Mouse (Mus musculus) CD4-positive helper T cell, adult 2 months (primary cell): ENCODE results near the gene H2-M10.3.
"Not testable (repeated sequence)": the region's sequence is repeated elsewhere in the genome, so short reads cannot be mapped to it uniquely, and the experiment has no call there.

Source experiments
- DNase-seq: peaks from one replicate; pipeline ENCODE4 v3.0.0-alpha.2; 2012; ENCODE audit warnings: low read depth, missing footprints, low spot score

The H2-M10.3 gene

DNA sequence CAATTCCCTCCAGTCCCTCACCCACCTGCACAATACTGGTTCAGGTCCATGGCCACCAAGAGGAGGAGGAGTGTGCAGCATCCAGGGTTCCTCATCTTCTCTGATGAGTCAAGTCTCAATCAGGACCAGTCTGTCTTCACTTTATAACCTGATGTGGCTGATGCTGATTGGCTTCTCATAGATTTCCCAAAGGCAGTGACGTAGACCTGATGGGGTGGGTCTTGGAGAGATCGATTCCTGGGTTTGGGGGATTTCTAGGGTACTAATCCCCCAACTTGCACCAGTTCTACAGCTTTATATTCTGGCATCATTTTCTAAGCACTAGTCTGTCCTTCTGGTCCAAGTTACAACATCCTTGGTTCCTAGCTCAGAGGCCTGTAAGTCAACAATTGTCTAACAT is at the start of gene H2-M10.3:
TSS of gene H2-M10.3 (minus strand) at position 101 of the 400 bp plus-strand sequence.
- DNase-seq, result not testable (repeated sequence)

DNA sequence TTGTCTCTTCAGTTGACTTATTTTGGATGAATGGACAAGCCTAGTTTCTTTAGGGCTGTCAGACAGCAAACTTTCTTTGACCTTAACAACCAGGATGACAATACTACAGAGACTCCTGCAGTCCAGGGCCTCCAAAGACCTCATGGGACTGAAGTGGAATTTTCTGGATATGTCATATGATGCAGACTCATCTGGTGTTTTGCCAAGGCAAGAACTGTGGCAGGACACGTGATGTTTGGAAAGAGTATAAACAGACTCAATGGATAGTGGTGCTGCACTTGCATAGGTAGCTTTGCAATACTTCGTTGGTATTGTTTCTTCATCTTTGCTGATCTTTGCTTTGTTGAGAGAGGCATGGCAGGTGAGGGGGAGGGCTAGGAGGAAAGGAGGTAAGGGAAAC is 49.2 kb upstream of the H2-M10.3 start:
- DNase-seq, result no peak

DNA sequence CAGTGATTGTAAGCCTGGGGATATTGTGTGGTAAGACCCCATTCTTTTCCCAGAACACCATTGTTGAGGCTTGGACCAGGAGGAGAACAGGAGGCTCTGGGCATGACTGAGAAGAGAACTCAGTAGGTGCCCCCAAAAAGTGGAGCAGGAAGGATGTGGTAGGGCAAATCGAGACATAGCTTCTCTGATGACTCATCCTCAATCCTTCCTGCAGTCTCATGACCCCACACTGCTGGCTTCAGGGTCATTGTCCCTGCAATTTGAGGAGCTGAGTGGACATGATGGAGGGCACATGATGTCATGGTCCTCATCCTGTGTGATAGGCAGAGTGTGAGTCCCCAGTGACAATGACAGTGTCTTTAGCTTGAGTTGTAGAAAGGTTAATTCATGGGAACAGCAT is 47.2 kb upstream of the H2-M10.3 start:
- DNase-seq, result no peak

DNA sequence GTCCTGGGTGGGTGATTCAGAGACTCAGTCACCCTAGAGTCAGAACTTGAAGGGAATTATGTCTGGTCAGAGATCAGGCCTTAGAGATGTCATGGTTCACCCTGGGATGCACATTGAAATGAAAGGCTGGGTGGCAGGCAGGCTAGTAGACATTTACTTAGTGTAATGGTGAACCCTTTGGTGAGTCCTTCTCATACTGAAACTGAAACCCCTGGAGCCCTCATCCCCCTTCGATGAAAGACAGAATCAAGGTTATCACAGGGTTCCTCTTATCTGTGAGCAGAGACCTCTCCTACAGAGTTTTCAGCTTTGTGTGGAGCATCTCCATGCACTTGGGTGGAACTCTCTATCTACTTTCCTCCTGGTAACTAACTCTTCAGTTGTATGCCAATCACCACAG is 46.1 kb upstream of the H2-M10.3 start:
- DNase-seq, result no peak

DNA sequence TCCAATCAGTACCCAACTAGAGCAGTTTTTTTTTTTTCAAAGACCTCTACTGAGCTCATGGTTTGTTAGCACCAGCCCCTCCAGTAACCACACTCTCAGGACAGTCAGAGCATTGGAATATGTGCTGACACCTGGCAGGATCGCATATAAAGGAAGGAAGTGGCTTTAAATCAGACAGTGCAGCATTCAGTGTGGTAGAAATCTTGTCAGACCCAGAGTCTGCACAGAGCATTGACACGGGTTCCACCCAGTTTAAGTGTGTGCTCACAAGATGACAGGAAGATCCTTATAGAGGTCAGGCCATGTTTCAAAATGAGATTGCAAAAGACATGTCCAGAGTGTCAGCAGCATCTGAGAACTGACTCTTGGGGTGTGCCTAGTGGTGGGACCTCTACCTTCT is 21.7 kb upstream of the H2-M10.3 start:
- DNase-seq, result no peak

DNA sequence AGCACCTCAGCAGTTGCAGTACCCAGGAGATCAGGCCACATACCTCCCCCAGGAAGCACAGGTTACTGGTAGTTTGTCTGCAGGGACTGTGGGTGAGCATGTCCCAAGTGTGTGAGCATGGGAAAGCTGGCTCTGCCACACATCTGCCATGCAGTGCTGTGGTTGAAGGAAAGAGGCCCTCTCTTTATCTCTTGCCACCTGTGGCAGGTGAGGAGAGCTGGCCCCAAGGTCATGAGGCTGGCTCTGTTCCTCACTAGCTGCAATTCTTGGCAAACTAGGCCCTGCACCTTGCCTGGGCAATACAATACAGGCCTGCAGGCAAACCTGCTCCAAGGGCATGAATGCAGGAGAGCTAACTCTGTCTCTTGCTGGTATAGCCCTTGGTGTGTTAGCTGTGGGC is 5.8 kb downstream of the H2-M10.3 start:
- not testable (repeated sequence) for DNase-seq

DNA sequence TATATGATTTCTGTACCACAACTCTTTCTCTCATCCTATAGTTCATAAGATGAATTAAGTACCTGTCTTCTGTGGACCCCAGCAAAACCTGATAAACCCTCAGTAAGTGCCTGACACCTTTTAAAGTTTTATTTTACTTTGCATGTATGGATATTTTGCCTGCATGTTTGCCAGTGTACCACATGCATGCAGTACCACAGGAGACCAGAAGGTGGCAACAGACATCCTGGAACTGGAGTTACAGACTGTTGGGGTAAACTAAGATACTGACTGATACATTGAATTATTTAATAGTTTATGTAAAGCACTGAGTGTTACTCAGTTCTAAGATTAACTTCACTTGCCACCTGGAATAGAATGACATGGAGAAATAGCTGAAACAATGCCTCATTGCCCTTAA is 10.7 kb downstream of the H2-M10.3 start:
- peak; percentile 30 for DNase-seq

DNA sequence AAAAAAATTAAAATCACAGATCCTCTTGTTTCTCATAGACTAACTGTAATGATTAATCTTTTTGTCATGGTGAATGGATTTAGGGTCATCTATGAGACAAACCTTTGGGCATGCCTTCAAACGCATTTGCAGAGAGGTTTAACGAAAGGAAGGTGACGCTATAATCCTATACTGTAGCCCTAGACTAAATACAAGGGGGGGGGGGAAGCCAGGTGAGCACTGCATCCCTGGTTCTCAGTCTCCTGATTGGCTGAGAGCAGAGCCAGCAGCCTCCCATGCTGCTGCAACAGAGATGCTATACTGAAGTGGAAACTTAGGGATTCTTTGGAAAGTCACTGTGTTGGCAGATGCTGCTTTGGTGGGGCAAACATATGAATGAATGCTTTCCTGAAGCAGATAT is 12.5 kb downstream of the H2-M10.3 start:
- no peak for DNase-seq

DNA sequence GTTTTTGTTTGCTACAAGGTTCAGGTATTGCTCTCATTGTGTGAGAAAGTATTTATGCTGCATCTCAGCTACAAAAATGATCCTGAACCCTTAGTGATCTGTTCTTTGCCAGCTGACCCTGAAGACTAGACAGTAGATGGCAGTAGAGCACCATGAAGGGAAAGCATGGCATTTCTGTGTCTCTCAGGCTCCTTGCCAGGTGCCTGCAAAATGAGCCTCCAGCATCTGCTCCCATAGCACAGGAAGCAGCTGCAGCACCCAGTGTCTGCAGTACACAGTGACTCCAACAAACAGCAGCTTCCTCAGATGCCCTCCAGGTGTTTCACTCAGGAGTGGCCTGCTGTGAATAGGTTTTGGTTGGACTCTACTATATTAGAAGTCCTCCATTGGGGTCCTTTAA is 12.9 kb downstream of the H2-M10.3 start:
- DNase-seq, result peak; percentile 30

DNA sequence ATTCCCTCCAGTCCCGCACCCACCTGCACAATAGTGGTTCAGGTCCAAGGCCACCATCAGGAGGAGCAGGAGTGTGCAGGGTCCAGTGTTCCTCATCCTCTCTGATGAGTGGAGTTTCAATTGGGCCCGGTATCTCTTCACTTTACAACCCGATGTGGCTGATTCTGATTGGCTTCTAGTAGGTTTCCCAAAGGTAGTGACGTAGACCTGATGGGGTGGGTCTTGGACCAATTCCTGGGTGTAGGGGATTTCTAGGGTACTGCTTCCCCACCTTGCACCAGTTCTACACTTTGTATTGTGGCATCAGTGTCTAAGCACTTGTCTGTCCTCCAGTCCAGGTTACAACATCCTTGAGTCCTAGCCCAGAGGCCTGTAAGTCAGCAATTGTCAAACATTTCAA is 42.2 kb downstream of the H2-M10.3 start, which contains the start of gene H2-M10.1:
TSS of gene H2-M10.1 (minus strand) at position 101 of the 400 bp plus-strand sequence.
- DNase-seq, result no peak

DNA sequence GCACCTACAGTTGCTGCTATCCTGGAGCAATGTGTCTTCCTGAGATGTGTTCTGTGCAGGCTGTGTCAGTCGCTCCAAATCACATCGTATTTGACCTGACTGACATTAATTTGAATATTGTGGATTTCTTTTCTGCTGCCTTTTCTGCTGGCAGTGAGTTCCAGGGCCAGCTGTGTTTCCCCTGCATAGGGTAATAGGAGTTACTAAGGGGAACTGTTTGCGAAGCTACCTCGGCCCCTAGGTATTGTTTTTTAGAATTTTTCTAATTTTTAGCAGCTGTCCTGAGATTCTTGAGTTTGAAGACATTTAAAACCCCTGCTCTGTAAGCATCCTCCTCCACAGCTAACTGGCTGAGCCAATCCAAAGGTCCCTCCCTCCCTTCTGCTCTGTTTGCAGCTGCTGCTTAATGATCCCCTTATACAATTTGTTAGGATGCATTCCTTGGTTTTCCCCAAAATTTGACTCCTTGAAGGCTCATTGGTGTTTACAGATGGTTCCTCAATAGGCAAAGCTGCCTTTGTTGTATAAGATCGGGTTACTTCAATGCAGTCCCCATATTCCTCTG is 52.4 kb downstream of the H2-M10.3 start:
- no peak for DNase-seq

DNA sequence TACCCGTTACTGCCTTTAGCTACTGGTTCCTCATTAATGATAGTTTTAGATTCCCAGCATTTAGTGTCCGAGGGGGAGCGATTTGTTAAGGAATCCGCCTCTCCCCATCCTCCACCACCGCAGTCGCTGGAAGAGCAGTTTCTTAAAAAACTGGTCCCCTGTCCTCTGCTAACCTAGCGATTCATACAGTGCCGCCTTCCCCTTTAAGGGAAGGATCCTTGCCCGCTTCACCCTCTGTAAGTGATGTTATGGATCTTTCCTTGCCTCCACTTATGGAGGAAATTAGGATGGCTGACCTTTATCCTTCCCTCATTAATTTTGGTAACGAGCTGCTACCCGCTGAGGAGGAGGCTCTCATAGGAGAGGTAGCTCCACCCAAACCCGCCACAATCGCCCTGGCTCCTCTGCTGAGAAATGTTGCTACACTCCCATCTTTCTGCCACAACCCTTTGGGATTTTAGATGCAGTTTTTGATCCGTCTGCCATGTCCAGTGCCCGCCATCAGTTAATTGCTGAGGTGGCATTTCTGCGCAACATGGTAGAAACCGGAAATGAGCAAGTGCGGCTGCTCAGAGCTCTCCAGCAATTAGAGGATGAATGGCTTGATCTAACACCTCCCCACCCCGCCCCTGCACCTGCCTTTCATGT is 53.1 kb downstream of the H2-M10.3 start:
- peak; percentile 83 for DNase-seq
